Mouse (Mus musculus): ENCODE results near the gene Gtf3c5.

The Gtf3c5 gene

GRCm38 (mm10) chr2:28583651-28584050, at the start of gene Gtf3c5:
Gene Gtf3c5, minus strand, starts transcription at chr2:28583751.
- no peak for DNase-seq

DNA sequence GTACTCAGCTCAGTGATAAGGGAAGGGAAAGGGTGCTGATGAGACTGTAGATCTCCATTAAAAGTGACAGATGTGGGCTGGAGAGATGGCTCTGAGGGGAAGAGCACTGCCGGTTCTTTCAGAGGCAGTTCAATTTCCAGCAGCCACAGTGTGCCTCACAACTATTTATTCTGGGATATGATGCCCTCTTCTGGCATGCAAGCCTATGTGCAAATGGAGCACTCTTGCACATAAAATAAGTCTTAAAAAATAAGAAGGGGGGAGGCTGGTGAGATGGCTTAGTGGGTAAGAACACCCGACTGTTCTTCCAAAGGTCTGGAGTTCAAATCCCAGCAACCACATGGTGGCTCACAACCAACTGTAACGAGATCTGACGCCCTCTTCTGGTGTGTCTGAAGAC, 49.6 kb upstream of the Gtf3c5 start:
- DNase-seq = no peak

DNA sequence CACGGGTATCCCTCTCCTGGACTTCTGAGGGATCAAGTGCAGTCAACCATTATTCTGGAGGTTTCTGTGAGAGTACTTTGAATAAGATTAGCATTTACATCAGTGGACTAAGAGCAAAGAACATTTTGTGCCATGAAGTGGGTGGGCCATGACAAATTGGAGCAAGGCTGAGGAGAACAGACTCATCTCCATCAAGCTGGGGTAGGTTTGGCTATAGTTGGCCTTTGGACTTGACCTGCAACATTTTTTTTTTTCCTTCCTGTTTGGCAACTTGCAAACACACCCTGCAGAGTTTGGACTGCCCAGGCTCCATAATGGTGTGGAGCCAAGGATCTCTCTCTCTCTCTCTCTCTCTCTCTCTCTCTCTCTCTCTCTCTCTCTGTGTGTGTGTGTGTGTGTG, 49.1 kb upstream of the Gtf3c5 start:
- no peak for DNase-seq

DNA sequence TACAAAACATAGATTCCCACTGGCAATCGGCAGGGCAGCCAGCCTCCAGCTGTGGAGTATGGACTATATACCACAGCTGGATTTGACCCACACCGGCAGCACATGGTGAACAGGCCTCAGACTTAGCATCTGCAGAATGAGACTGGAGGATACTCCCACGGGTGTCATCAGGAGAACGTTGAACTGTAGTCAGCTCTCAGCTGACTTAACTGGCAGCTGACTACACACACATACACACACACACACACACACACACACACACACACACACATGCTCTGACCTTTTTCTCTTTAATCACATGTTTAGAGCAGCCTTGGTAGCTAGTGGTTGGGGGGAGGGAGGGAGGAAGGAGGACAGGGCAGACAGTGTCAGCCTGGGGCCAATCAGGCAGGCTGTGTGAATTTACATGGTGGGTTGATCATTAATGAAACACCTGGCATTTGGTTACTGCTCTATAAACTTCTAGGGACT, 46.4 kb upstream of the Gtf3c5 start:
- no peak for DNase-seq

DNA sequence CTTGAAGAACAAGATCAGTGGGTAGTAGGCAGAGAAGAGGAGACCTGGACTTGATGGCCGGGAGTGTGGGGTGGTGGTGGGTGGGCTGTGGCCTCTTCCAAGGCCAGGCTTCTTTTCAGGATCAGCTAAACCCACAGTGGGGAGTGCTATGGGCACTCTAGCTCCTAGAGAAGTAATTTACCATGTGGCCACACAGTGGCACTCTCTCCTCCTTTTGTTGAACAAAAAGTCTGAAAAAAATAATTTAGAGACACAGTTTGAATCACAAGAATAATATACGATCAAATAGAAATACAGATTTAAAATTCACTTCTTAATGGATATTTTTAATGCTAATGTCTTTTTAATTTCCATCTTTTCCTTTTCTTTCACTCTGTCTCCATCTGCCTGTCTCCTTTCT, 44.5 kb upstream of the Gtf3c5 start:
- DNase-seq = no peak

DNA sequence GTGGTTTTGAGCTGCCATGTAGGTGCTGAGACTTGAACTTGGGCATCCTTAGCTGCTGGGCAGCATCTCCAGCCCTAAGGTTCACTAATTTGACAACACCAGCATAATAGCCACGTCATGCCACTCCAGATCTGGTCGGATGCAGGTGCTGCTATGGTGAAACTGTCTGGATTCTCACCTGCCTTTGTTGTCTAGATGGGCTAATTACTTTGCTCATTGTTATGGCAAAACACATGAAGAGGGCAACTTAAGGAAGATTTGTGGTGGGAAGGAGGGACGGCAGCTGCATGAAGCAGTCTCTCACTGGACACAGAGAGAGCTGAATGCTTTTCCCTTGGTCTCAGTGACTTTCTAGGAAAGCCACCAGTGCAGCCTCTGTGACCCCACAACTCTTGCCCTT, 42.5 kb upstream of the Gtf3c5 start:
- DNase-seq = no peak

DNA sequence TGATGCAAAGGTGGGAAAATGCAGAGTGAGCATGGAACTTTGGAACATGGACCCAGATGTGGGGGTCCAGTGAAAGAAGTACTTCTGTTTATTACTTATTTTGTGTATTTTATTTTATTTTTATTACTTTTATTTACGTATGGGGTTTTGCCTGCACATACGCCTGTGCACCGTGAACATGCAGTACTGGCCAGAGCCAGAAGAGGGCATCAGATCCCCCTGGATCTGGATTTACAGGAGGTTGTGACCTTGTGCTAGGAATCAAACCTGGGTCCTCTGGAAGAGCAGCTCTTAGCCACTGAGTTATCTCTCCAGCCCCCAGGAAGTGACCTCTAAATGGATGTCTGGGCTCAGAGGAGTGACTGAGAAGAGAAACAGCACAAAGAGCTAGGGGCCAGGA, 41.3 kb upstream of the Gtf3c5 start:
- no peak for DNase-seq

- DNase-seq = peak; percentile 85
These were observed 39.1 kb upstream of the Gtf3c5 start for GRCm38 (mm10) chr2:28622521-28623124.

- peak; percentile 86 for DNase-seq
These were observed 38.2 kb upstream of the Gtf3c5 start, which contains the start of gene Gfi1b for GRCm38 (mm10) chr2:28621664-28622171. Gene Gfi1b, minus strand, starts transcription at chr2:28621982.

GRCm38 (mm10) chr2:28621111-28621510, 37.6 kb upstream of the Gtf3c5 start:
- peak; percentile 83 for DNase-seq

DNA sequence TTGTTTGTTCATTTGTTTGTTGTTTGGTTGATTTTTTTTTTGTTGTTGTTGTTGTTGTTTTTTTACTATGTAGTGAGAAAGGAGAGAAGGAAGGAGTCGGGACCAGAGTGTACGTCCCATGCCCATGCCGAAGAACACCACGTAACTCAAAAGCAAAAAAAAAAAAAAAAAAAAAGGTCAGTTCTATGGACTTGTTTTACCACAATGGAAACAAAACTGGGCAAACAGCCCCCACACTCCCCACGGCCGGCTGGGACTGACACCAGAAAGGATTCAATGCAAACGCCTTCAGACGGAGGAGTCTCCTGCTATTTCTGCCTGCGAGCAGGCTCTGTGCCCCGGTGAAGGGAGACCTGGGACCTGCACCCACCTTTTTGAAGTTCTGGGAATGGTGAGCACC, 37.0 kb upstream of the Gtf3c5 start:
- DNase-seq = no peak

DNA sequence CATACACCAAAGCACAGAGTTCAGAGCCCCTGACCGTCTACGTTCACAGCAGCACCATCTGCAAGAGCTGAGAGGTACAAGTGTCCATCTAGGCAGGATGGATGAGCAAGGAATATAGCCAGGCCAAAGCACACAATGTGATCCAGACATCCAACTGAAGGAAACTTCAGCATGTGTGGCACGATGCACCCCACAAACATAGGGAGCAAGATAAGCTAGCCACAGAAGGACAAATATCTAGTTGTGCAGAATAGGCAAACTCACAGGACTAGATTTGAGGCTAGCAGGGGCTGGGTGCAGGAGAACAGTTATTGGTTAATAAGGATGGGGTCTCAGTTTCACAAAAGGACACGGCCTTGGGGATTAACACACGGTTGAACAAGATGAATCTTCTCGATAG, 35.8 kb upstream of the Gtf3c5 start:
- no peak for DNase-seq

DNA sequence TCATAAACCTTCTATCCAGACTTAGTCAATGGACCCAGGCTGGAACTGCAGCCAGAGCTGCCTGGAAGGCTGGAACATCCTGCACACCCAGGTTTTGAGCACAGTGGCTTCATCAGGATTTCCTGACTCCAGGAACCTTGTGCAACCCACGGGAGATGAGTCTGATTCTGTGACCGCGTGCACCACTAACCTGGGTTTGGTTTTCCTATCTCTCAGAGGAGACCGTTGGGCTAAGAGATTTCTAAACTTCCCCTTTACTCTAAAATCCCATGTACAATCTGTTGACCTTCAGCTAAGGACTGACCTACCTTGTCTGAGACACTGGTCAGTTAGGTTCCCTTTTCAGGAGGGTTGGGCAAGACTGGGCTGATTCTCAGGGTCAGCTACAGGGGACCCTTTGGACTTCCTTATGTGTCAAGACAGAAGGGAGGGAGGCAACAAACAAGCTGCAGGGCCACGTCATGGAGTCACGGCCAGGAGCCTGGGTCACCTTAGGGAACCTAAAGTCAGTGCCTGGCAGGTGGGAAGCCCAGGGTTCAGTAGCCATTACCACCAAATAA, 35.3 kb upstream of the Gtf3c5 start:
- DNase-seq = no peak

GRCm38 (mm10) chr2:28617498-28618486, 34.2 kb upstream of the Gtf3c5 start:
- DNase-seq = no peak

DNA sequence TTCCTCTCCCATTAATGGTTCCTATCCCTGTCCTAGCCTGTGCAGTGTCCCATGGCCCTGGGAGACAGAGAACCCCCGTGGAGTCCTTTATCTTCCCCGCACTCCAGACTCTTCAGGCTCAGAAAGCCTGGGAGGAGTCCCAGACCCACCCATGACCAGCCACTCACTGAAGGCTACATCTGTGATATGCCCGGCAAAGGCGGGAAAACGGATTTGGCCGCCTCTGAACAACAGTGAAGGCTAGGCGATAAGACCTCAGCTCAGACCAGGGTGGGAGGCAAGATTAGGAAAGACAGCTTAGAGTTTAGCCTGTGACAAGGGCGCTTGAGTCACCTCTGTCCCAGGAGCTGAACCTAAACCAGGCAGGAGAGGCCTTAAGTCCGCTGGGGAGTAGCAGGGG, 33.3 kb upstream of the Gtf3c5 start:
- DNase-seq = no peak

GRCm38 (mm10) chr2:28616358-28616757, 32.8 kb upstream of the Gtf3c5 start:
- DNase-seq = no peak

DNA sequence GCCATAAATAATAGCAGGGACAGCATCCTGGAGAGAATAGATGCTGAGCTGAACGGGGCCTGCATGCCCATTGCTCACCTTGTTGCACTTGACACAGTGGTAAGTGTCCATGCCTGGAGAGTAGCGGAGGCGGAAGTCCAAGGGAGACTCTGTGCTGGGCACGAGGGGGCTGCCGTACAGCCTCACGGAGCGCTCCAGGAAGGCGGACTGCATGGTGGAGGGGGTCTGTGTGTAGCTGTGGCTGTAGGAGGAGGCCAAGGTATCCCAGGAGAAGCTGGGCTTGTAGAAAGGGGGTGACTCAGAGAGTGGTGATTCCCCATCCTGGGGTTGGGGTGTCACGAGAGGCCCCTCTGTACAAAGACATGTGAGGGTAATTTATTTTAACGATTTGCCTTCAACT, 30.0 kb upstream of the Gtf3c5 start:
- no peak for DNase-seq

DNA sequence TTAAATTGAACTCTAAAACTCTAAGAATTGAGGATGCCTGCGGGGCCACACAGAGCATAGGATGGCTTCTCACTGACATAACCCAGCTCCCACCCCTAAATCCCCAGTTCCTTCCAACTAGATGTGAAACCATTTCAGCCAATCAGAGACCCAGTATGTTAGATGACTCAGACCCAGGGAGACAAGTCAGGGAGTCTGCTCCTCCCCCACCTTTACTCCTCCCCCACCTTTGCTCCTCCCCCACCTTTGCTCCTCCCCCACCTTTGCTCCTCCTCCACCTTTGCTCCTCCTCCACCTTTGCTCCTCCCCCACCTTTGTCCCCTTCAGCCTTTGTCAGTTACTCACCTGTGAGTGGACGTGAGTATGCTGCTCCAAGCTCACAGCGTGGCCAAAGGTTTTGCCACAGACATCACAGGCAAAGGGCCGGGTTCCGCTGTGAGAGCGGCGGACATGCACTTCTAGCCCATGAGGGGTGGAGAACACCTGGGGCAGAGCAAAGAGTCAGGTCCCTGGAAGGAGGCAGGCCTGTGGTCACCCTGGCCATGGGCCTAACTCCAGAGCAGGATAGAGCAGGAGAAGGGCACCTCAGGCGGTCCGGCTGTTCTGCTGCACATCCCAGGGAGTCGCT, 29.0 kb upstream of the Gtf3c5 start:
- DNase-seq = no peak

DNA sequence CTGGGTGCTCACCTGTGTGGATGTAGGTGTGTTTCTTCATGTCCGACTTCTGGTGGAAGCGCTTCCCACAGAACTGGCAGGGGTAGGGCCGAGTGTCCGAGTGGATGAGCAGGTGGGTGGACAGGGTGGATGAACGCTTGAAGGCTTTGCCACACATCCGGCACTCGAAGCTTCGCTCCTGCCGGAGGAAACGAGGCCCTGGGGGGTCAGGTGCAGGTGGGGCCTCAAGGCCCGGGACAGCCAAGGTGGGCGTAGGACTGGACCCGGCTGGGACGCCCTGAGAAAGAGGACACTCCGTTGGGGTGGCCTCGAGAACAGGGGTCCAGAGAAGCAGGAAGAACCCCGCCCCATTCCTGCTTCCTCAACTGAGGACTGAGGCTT, 27.8 kb upstream of the Gtf3c5 start:
- peak; percentile 86 for DNase-seq

GRCm38 (mm10) chr2:28610716-28611406, 27.3 kb upstream of the Gtf3c5 start:
- no peak for DNase-seq

DNA sequence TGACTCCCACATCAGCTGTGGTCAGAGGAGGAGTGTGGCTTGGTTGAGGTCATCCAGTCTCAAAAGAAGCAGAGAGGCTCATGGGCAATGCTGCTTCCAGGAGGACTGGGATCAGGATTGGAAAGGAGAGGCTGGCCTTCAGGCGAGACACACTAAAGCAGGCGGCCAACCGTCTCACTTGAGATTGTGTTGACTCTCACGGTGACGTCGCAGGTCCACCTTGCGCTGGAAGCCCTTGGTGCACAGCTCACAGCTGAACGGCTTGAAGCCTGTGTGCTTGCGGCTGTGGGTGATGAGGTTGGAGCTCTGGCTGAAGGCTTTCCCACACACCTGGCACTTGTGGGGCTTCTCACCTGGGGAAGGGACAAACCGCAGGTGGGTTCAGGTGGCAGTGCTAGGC, 26.3 kb upstream of the Gtf3c5 start:
- DNase-seq = no peak

DNA sequence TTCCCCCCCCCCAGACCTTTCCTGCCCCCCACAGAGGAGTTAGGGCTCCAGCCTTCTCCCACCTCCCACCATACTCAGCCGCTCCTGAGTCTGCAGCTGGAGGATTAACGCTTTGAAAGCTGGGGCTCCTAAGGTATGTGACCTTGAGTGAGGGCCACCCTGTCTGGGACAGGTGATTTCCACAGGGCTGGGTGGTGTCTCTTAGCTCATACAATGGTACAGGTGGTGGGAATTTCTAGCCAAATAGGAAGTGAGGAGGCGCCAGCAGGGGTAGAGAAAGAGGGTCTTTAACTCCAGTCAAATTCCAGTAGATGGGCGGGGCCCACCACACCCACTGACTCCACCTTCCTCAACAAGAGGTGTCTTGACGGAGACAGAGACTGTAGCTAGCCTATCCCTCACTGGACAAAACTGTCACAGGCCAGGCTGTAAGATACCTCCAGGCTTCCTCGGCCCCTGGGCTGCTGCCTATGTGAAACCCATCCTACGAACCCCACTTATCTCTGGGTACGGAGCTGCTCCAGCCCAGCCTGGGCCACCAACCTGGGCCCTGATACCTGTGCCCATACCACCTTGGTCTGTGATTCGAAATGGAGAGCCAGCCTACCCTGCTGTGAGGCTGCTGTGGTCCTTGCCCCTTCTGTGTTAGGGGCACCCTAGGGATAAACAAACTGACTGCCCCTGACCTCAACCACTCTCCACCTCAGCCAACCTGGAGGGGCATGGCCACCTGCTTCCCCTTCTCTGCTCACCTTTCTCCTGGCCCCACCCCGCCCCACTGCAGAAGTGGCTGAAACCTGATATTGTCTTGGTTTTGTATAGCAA, 24.0 kb upstream of the Gtf3c5 start:
- DNase-seq = no peak

Data from heart, adult 11 months (tissue).